Mouse (Mus musculus) Muller cell, postnatal 12 days (primary cell): ENCODE measurements around the gene Gm8232.
"Not testable (repeated sequence)": the region's sequence is repeated elsewhere in the genome, so short reads cannot be mapped to it uniquely, and the experiment has no call there.

ENCODE experiments used
- DNase-seq: peaks from one replicate; pipeline ENCODE4 v3.0.0-alpha.2; 2015; ENCODE audit errors: inconsistent ontology term

Gm8232 gene

DNA sequence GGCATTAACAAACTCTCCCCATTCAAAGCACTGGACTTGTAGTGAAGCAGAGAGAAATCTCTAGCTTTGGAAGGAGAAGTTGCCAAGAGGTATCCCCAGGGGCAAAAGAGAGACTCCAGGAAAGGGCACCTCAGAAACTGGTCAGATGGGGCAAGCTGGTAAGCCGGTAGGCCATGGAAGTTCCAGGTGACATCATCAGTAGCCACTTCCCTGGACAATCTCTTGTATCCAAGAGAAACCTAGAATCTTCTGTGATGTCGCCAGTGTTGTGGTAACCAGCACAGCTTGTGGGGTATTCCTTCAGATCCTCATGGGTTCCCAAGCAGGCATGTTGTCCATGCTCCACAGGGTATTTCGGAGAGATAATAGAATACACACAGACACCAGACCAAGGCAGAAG lies at the start of gene Gm8232:
Gene Gm8232 (plus strand): TSS at position 301 of the 400 bp plus-strand sequence.
- not testable (repeated sequence) for DNase-seq

DNA sequence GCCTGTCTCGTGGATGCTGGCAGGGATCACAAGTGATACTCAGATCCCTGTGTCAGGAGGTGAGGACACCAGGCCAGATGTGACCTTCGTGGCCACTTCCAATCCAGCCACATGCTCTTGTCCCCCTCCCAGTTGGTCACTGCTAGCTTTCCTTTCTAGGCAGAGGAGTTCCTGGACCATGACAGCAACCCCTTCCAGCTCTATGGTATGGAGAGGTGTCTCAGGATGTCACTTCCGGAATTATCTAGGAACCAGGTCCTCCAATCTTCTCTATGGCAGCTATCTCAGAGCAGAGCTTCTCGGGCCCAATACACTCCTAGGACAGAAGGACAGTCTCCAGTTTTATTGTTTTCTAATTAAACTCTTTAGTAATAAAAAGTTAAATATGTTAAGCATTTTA lies 49.2 kb upstream of the Gm8232 start:
- not testable (repeated sequence) for DNase-seq

- DNase-seq, result not testable (repeated sequence)
These were observed 22.8 kb upstream of the Gm8232 start, which contains the start of gene Gm3371 for GRCm38 (mm10) chr14:44410588-44410987. TSS of gene Gm3371 (minus strand) at chr14:44410688.
